Mouse (Mus musculus) B cell, adult 62 days (primary cell): ENCODE measurements around the gene Golga7b. TPM values are rescaled to one million over a fixed set of nuclear protein-coding genes. Genes with fewer than 3 reads are reported as not detected.

Experiments used
- total RNA-seq: library from RNA; stranded (reverse); gene quantifications from 4 replicates; pipeline ENCODE4 v1.2.4, GENCODE M21; 2023

Gene Golga7b
- total RNA-seq: not detected in 4 replicates

GRCm38 (mm10) chr19:42247519-42247918 lies at the start of gene Golga7b:
Gene Golga7b, plus strand, starts transcription at chr19:42247574.

DNA sequence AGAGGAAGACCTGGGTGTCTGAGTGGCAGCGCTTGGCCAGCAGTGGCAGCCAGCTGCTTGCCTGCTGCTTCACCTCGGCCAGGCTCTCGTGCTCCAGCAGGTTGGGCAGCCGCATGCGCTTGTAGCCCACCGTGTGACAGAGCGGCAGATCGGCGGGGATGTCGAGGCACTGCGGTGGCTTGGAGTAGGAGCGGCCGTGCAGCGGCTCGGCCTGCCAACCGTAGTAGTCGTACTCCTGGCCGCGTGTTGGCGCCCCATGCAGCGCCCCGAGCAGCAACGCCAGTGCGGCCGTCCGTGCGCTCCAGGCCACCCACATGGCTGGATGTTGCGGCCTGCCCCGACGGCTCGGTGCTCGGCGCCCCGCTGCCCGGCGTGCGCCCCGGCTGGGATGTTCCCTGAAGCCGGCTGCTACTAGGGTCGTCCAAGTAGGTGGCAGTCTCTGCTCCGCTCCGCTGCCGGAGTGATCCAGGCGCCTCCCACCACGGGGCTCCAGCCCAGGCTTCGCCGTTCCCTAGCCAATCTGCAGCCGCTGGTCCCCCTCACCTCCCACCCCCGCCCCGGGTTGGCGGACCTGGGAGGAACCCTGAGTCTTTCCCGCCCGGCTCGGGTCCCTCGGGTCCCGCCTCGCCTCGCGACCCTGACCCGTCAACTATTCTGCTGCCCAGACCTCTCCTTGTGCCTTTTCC lies 45.5 kb upstream of the Golga7b start, which contains the start of gene Sfrp5:
TSS of gene Sfrp5 (minus strand) at position 557 of the 686 bp plus-strand sequence.

Other genes starting within 250 kb of the Golga7b start
- gene Ankrd2, start 211.6 kb upstream of the Golga7b start, total RNA-seq: not detected in 4 replicates
- gene Hoga1, start 202.0 kb upstream of the Golga7b start, total RNA-seq: not detected in 4 replicates
- gene 4933411K16Rik, start 195.3 kb upstream of the Golga7b start, total RNA-seq: not detected in 4 replicates
- gene Morn4, start 161.2 kb upstream of the Golga7b start, total RNA-seq: not detected in 4 replicates
- gene Pi4k2a, start 157.1 kb upstream of the Golga7b start, total RNA-seq: 46.3 to 50.4 TPM (median 48.0 TPM) in 4 replicates
- 3.8 to 4.8 TPM (median 4.2 TPM) in 4 replicates for gene Avpi1, start 118.5 kb upstream of the Golga7b start, total RNA-seq
- gene Marveld1, start 100.2 kb upstream of the Golga7b start, total RNA-seq: 1.1 to 1.6 TPM (median 1.2 TPM) in 4 replicates
- 80.0 to 88.4 TPM (median 86.0 TPM) in 4 replicates for gene Zfyve27, start 83.6 kb upstream of the Golga7b start, total RNA-seq
- not detected in 4 replicates for gene Sfrp5, start 45.3 kb upstream of the Golga7b start, total RNA-seq
- gene Crtac1, start 184.2 kb downstream of the Golga7b start, total RNA-seq: not detected in 4 replicates